Mouse (Mus musculus) gastrocnemius, postnatal 4 days (tissue): Measurements from ENCODE around the gene Dpp7. TPM values are rescaled to one million over a fixed set of nuclear protein-coding genes. Genes with fewer than 3 reads are reported as not detected.

Experiments used
- DNase-seq, 2 experiments: peaks; one replicate each; pipeline ENCODE4 v3.0.0; 2021 to 2022; ENCODE audit warnings: low spot score in 2 of 2, mixed read lengths in 2 of 2
- total RNA-seq, 2 experiments: library from RNA; stranded (reverse); gene quantifications; 2 replicates each; pipeline ENCODE4 v1.2.3; 2021

Dpp7 gene
- total RNA-seq, 2 experiments from 2014 or later: 8.1 to 11.9 TPM

GRCm38 (mm10) chr2:25371764-25372643, 15.8 kb upstream of the Dpp7 start, which contains the start of gene Sapcd2:
Sapcd2 (plus strand) TSS chr2:25372321.
- DNase-seq: peak; percentile 60 to 82

GRCm38 (mm10) chr2:25369996-25370395, 13.8 kb upstream of the Dpp7 start:
- no peak for DNase-seq

GRCm38 (mm10) chr2:25365091-25365761, 9.1 kb upstream of the Dpp7 start, which contains the start of gene Uap1l1:
Uap1l1 (minus strand) TSS chr2:25365682.
- peak; percentile 75 to 86 for DNase-seq

GRCm38 (mm10) chr2:25364761-25365090, 8.6 kb upstream of the Dpp7 start:
- DNase-seq: no peak

- DNase-seq: no peak
These were observed 8.2 kb upstream of the Dpp7 start for GRCm38 (mm10) chr2:25364313-25364712.

GRCm38 (mm10) chr2:25363478-25364178, 7.5 kb upstream of the Dpp7 start:
- no peak for DNase-seq

- no peak for DNase-seq
These were observed 3.7 kb upstream of the Dpp7 start for GRCm38 (mm10) chr2:25359848-25360247.

GRCm38 (mm10) chr2:25355419-25356066, 616 bp downstream of the Dpp7 start:
- DNase-seq: no peak

- DNase-seq: no peak
These were observed 1.9 kb downstream of the Dpp7 start for GRCm38 (mm10) chr2:25354211-25354610.

- DNase-seq: peak in 1 of 2 experiments; percentile 6
These were observed 5.5 kb downstream of the Dpp7 start for GRCm38 (mm10) chr2:25350701-25351100.

GRCm38 (mm10) chr2:25349499-25349898, 6.7 kb downstream of the Dpp7 start:
- DNase-seq: no peak

GRCm38 (mm10) chr2:25348162-25348561, 8.0 kb downstream of the Dpp7 start:
- DNase-seq: no peak

GRCm38 (mm10) chr2:25338303-25338702, 17.9 kb downstream of the Dpp7 start:
- DNase-seq: no peak

GRCm38 (mm10) chr2:25333569-25333968, 22.6 kb downstream of the Dpp7 start:
- DNase-seq: no peak

- peak; percentile 97 to 100 for DNase-seq
These were observed 23.6 kb downstream of the Dpp7 start, which contains the start of gene Man1b1 for GRCm38 (mm10) chr2:25332286-25333160. Man1b1 (plus strand) TSS chr2:25332338.

- no peak for DNase-seq
These were observed 24.7 kb downstream of the Dpp7 start for GRCm38 (mm10) chr2:25331470-25331869.

- DNase-seq: no peak
These were observed 27.7 kb downstream of the Dpp7 start for GRCm38 (mm10) chr2:25328440-25328839.

- no peak for DNase-seq
These were observed 30.1 kb downstream of the Dpp7 start for GRCm38 (mm10) chr2:25326036-25326435.

GRCm38 (mm10) chr2:25320084-25320483, 36.1 kb downstream of the Dpp7 start:
- DNase-seq: no peak
